Mouse (Mus musculus): ENCODE data around the gene Irgm2. TPM values are rescaled to one million over a fixed set of nuclear protein-coding genes. Genes with fewer than 3 reads are reported as not detected.

Gene Irgm2
- polyA plus RNA-seq, 1 experiment, result 0.01 TPM

- Histone ChIP-seq H3ac (ENCODE audit: control insufficient read depth, insufficient read length, low read depth) (no peak overlapping the region), H3K79me2 (ENCODE audit: control insufficient read depth, insufficient read depth) (no peaks in the 10 kb centered on the region), H3K4me3 (ENCODE audit: insufficient read depth, poor library complexity, severe bottlenecking) (no peak overlapping the region), H3K36me3 (ENCODE audit: control insufficient read depth, insufficient read depth) (peaks cover 42% of the 10 kb centered on the region), H3K79me3 (ENCODE audit: low read depth) (no peaks in the 10 kb centered on the region), H3K27me3 (ENCODE audit: control insufficient read depth, insufficient read depth, insufficient read length) (no peaks in the 10 kb centered on the region)
- TF ChIP-seq MYOD1 (IDR thresholded peaks at IDR 0.05; ENCODE audit: control insufficient read depth, insufficient read length, low read depth) (no peak), USF1 (IDR thresholded peaks at IDR 0.05; ENCODE audit: low read depth) (no peak), FOSL1 (IDR thresholded peaks at IDR 0.05; ENCODE audit: insufficient read depth, low read length, poor library complexity, severe bottlenecking) (no peak), CEBPB (IDR thresholded peaks at IDR 0.05; ENCODE audit: low read depth) (no peak), CTCF (IDR thresholded peaks at IDR 0.05; ENCODE audit: control insufficient read depth, insufficient read depth, insufficient read length) (no peak), MYOG (IDR thresholded peaks at IDR 0.05; ENCODE audit: control insufficient read depth, extremely low read depth, insufficient read length) (no peak), MAX (IDR thresholded peaks at IDR 0.05) (no peak)
These were observed 18.7 kb upstream of the Irgm2 start for GRCm38 (mm10) chr11:58180756-58181155.

- Histone ChIP-seq H3K36me3 (ENCODE audit: control insufficient read depth, insufficient read depth) (peaks cover 18% of the 10 kb centered on the region), H3ac (ENCODE audit: control insufficient read depth, insufficient read length, low read depth) (no peak overlapping the region), H3K79me2 (ENCODE audit: control insufficient read depth, insufficient read depth) (no peaks in the 10 kb centered on the region), H3K27me3 (ENCODE audit: control insufficient read depth, insufficient read depth, insufficient read length) (no peaks in the 10 kb centered on the region), H3K4me3 (ENCODE audit: insufficient read depth, poor library complexity, severe bottlenecking) (no peak overlapping the region), H3K79me3 (ENCODE audit: low read depth) (no peaks in the 10 kb centered on the region)
- TF ChIP-seq MAX (IDR thresholded peaks at IDR 0.05) (no peak), CTCF (IDR thresholded peaks at IDR 0.05; ENCODE audit: control insufficient read depth, insufficient read depth, insufficient read length) (no peak), USF1 (IDR thresholded peaks at IDR 0.05; ENCODE audit: low read depth) (no peak), MYOD1 (IDR thresholded peaks at IDR 0.05; ENCODE audit: control insufficient read depth, insufficient read length, low read depth) (no peak), CEBPB (IDR thresholded peaks at IDR 0.05; ENCODE audit: low read depth) (no peak), FOSL1 (IDR thresholded peaks at IDR 0.05; ENCODE audit: insufficient read depth, low read length, poor library complexity, severe bottlenecking) (no peak), MYOG (IDR thresholded peaks at IDR 0.05; ENCODE audit: control insufficient read depth, extremely low read depth, insufficient read length) (no peak)
These were observed 15.8 kb upstream of the Irgm2 start for GRCm38 (mm10) chr11:58183579-58183978.

GRCm38 (mm10) chr11:58189675-58190074, 9.7 kb upstream of the Irgm2 start:
- Histone ChIP-seq H3ac (ENCODE audit: control insufficient read depth, insufficient read length, low read depth) (no peak overlapping the region), H3K79me2 (ENCODE audit: control insufficient read depth, insufficient read depth) (no peaks in the 10 kb centered on the region), H3K79me3 (ENCODE audit: low read depth) (no peaks in the 10 kb centered on the region), H3K36me3 (ENCODE audit: control insufficient read depth, insufficient read depth) (no peaks in the 10 kb centered on the region), H3K27me3 (ENCODE audit: control insufficient read depth, insufficient read depth, insufficient read length) (no peaks in the 10 kb centered on the region), H3K4me3 (ENCODE audit: insufficient read depth, poor library complexity, severe bottlenecking) (no peak overlapping the region)
- TF ChIP-seq USF1 (IDR thresholded peaks at IDR 0.05; ENCODE audit: low read depth), result no peak
- no peak for TF ChIP-seq MYOG (IDR thresholded peaks at IDR 0.05; ENCODE audit: control insufficient read depth, extremely low read depth, insufficient read length)

- Histone ChIP-seq H3K79me3 (ENCODE audit: low read depth) (no peaks in the 10 kb centered on the region), H3K79me2 (ENCODE audit: control insufficient read depth, insufficient read depth) (no peaks in the 10 kb centered on the region), H3K27me3 (ENCODE audit: control insufficient read depth, insufficient read depth, insufficient read length) (peaks cover 3% of the 10 kb centered on the region), H3ac (ENCODE audit: control insufficient read depth, insufficient read length, low read depth) (no peak overlapping the region), H3K36me3 (ENCODE audit: control insufficient read depth, insufficient read depth) (no peaks in the 10 kb centered on the region), H3K4me3 (ENCODE audit: insufficient read depth, poor library complexity, severe bottlenecking) (no peak overlapping the region)
- TF ChIP-seq CTCF (IDR thresholded peaks at IDR 0.05; ENCODE audit: control insufficient read depth, insufficient read depth, insufficient read length) (no peak), MYOG (IDR thresholded peaks at IDR 0.05; ENCODE audit: control insufficient read depth, extremely low read depth, insufficient read length) (no peak)
These were observed 6.1 kb upstream of the Irgm2 start for GRCm38 (mm10) chr11:58193326-58193725.

GRCm38 (mm10) chr11:58193860-58194520, 5.4 kb upstream of the Irgm2 start:
- Histone ChIP-seq H3K36me3 (ENCODE audit: control insufficient read depth, insufficient read depth) (no peaks in the 10 kb centered on the region), H3K27me3 (ENCODE audit: control insufficient read depth, insufficient read depth, insufficient read length) (peaks cover 3% of the 10 kb centered on the region), H3K4me3 (ENCODE audit: insufficient read depth, poor library complexity, severe bottlenecking) (no peak overlapping the region), H3K79me2 (ENCODE audit: control insufficient read depth, insufficient read depth) (no peaks in the 10 kb centered on the region), H3ac (ENCODE audit: control insufficient read depth, insufficient read length, low read depth) (no peak overlapping the region), H3K79me3 (ENCODE audit: low read depth) (no peaks in the 10 kb centered on the region)
- no peak for TF ChIP-seq MAX (IDR thresholded peaks at IDR 0.05)

GRCm38 (mm10) chr11:58198663-58199062, 755 bp upstream of the Irgm2 start:
- Histone ChIP-seq H3K36me3 (ENCODE audit: control insufficient read depth, insufficient read depth) (no peaks in the 10 kb centered on the region), H3K79me3 (ENCODE audit: low read depth) (no peaks in the 10 kb centered on the region), H3K27me3 (ENCODE audit: control insufficient read depth, insufficient read depth, insufficient read length) (peaks cover 3% of the 10 kb centered on the region), H3K4me3 (ENCODE audit: insufficient read depth, poor library complexity, severe bottlenecking) (no peak overlapping the region), H3K79me2 (ENCODE audit: control insufficient read depth, insufficient read depth) (no peaks in the 10 kb centered on the region), H3ac (ENCODE audit: control insufficient read depth, insufficient read length, low read depth) (no peak overlapping the region)
- TF ChIP-seq USF1 (IDR thresholded peaks at IDR 0.05; ENCODE audit: low read depth), result no peak
- TF ChIP-seq MAX (IDR thresholded peaks at IDR 0.05), result no peak
- TF ChIP-seq CTCF (IDR thresholded peaks at IDR 0.05; ENCODE audit: control insufficient read depth, insufficient read depth, insufficient read length), result no peak
- TF ChIP-seq MYOG (IDR thresholded peaks at IDR 0.05; ENCODE audit: control insufficient read depth, extremely low read depth, insufficient read length), result no peak
- TF ChIP-seq CEBPB (IDR thresholded peaks at IDR 0.05; ENCODE audit: low read depth), result no peak
- no peak for TF ChIP-seq FOSL1 (IDR thresholded peaks at IDR 0.05; ENCODE audit: insufficient read depth, low read length, poor library complexity, severe bottlenecking)
- TF ChIP-seq MYOD1 (IDR thresholded peaks at IDR 0.05; ENCODE audit: control insufficient read depth, insufficient read length, low read depth), result no peak

All from C2C12 (cell line).